Mouse (Mus musculus) thymus, adult 2 months (tissue): Measurements from ENCODE around the gene Slc35f1.

ENCODE experiments used
- CTCF ChIP-seq: fragments of 200-500 bp; IDR thresholded peaks from 2 replicates; pipeline ENCODE4 v1.5.1; 2012; ENCODE audit warnings: mild to moderate bottlenecking, control low read depth, low read length, moderate library complexity, borderline replicate concordance; ENCODE audit not compliant: control insufficient read depth, poor library complexity, insufficient read depth; ENCODE audit errors: extremely low read depth
- POLR2A ChIP-seq: fragments of 200-500 bp; IDR thresholded peaks from 2 replicates; pipeline ENCODE4 v1.6.1; 2012; ENCODE audit warnings: mild to moderate bottlenecking, low read length, control low read depth, moderate library complexity; ENCODE audit not compliant: control insufficient read depth, poor library complexity, insufficient read depth; ENCODE audit errors: extremely low read depth

- TF ChIP-seq POLR2A: no peak
- TF ChIP-seq CTCF: no peak
Observed at GRCm38 (mm10) chr10:52926330-52926729, 236.0 kb downstream of the Slc35f1 start.
